Comparison of ENCODE assay signal across 9 mouse cellular contexts in genomic region chr6:125367758-125368371, GRCm38 (mm10). TPM values are rescaled to one million over a fixed set of nuclear protein-coding genes. Genes with fewer than 3 reads are reported as not detected.
DNase-seq lines count a peak whose midpoint lies in the region; ATAC-seq and TF ChIP-seq lines count a peak whose summit lies in the region.
"Had no signal": no experiment of that assay in that cellular context is flagged by ENCODE, and none has a peak within 500 bp of the region (broad histone marks: within the 10 kb centered on the region; RNA-seq: fewer than 3 reads in every experiment).

No protein-coding gene starts in this region.

- H3K27me3 ChIP-seq in lung, embryonic 14.5 days (ENCODE audit: insufficient read depth, low read length) = peaks cover 5% of the 10 kb centered on the region; the same call in 1 of the 2 replicates
- no peaks in the 10 kb centered on the region for H3K27me3 ChIP-seq in embryonic facial prominence, embryonic 15.5 days

- WGBS in lung, embryonic 14.5 days = 47% methylated on average over 4 of the region's 4 CpGs
- 37% methylated on average over 4 of the region's 4 CpGs for WGBS in lung, adult 2 months
- 38% methylated on average over 4 of the region's 4 CpGs for WGBS in embryonic facial prominence, embryonic 15.5 days

- H3K9me3 ChIP-seq in lung, embryonic 14.5 days (ENCODE audit: low read depth, low read length) = no peaks in the 10 kb centered on the region
- no peaks in the 10 kb centered on the region for H3K9me3 ChIP-seq in embryonic facial prominence, embryonic 15.5 days (replicated peaks)
- H3K9me3 ChIP-seq: hindbrain, embryonic 15.5 days had no signal

- no peak overlapping the region for H3K4me2 ChIP-seq in lung, embryonic 14.5 days
- H3K4me2 ChIP-seq in embryonic facial prominence, embryonic 15.5 days (replicated peaks) = no peak overlapping the region
- H3K4me2 ChIP-seq: hindbrain, embryonic 15.5 days had no signal

- peaks cover 2% of the 10 kb centered on the region; the same call in 1 of the 2 replicates for H3K36me3 ChIP-seq in lung, embryonic 14.5 days (ENCODE audit: insufficient read depth)
- H3K36me3 ChIP-seq in embryonic facial prominence, embryonic 15.5 days = 0 out of 2 replicates have a peak, but pooled peaks cover 1% of the 10 kb centered on the region
- H3K36me3 ChIP-seq: hindbrain, embryonic 15.5 days had no signal

- no peak for TF ChIP-seq POLR2A in lung, adult 2 months (IDR thresholded peaks at IDR 0.05; ENCODE audit: borderline replicate concordance, extremely low read depth, low read depth, low read length)

- peak; percentile 45 for ATAC-seq in lung, embryonic 14.5 days (ENCODE audit: insufficient read depth)
- no peak for ATAC-seq in embryonic facial prominence, embryonic 15.5 days (ENCODE audit: insufficient number of reproducible peaks, low FRiP score, low TSS enrichment, low read depth)

- H3K4me1 ChIP-seq in lung, embryonic 14.5 days (ENCODE audit: insufficient read depth) = 0 out of 2 replicates have a peak, but pooled peaks cover 3% of the 10 kb centered on the region
- no peaks in the 10 kb centered on the region for H3K4me1 ChIP-seq in lung, adult 2 months (ENCODE audit: control insufficient read depth, insufficient read depth, low read length)
- peaks cover 32% of the 10 kb centered on the region for H3K4me1 ChIP-seq in embryonic facial prominence, embryonic 15.5 days

- peak overlapping the region; percentile 19; the same call in 1 of the 2 replicates for H3K27ac ChIP-seq in lung, embryonic 14.5 days (ENCODE audit: low read depth)
- peak overlapping the region; percentile 78 for H3K27ac ChIP-seq in embryonic facial prominence, embryonic 15.5 days (replicated peaks)
- H3K27ac ChIP-seq: hindbrain, embryonic 15.5 days had no signal

- H3K9ac ChIP-seq in lung, embryonic 14.5 days = no peak overlapping the region
- no peak overlapping the region for H3K9ac ChIP-seq in embryonic facial prominence, embryonic 15.5 days
- H3K9ac ChIP-seq: hindbrain, embryonic 15.5 days had no signal

- H3K4me3 ChIP-seq in lung, embryonic 14.5 days (ENCODE audit: low read depth, low read length) = no peak overlapping the region
- no peak overlapping the region for H3K4me3 ChIP-seq in lung, adult 2 months (replicated peaks; ENCODE audit: extremely low read depth, low read depth, low read length)
- no peak overlapping the region for H3K4me3 ChIP-seq in embryonic facial prominence, embryonic 15.5 days (replicated peaks)
- H3K4me3 ChIP-seq: hindbrain, embryonic 15.5 days had no signal

- TF ChIP-seq CTCF in lung, embryonic 14.5 days (IDR thresholded peaks at IDR 0.05; ENCODE audit: low read depth) = no peak
- no peak for TF ChIP-seq CTCF in lung, adult 2 months (IDR thresholded peaks at IDR 0.05; ENCODE audit: insufficient read depth, low read length)

- DNase-seq in lung, embryonic 14.5 days = peak; percentile 67
- no peak for DNase-seq in lung, adult 2 months
- peak; percentile 47 for DNase-seq in lung, postnatal 10 days
- DNase-seq in thymus, postnatal 4 days = peak; percentile 56
- DNase-seq in layer of hippocampus, adult 18-20 months (ENCODE audit: low spot score in 2 of 2) = no peak
- no peak for DNase-seq in c-Kit-positive CD71-positive TER-119-positive erythroid progenitor cells, embryonic 14.5 days (ENCODE audit: low spot score)
- no peak for DNase-seq in frontal cortex, adult 2 months (ENCODE audit: extremely low spot score in 1 of 2, low spot score in 1 of 2)

RNA-seq across cellular contexts. Expression of gene Plekhg6, which starts 12.7 kb away (rescaled TPM):
- polyA plus RNA-seq in lung, embryonic 14.5 days (2014; fragmentation: Nextera tagmentation; extraction: Ambion mirVana) = 0.22 and 0.51 TPM in 2 replicates
- 1.3 and 2.6 TPM in 2 replicates for polyA plus RNA-seq in lung, adult 2 months (2012; rRNA removed)
- polyA plus RNA-seq in embryonic facial prominence, embryonic 15.5 days (2015; fragmentation: Nextera tagmentation; extraction: Ambion mirVana) = 3.5 and 3.8 TPM in 2 replicates
- under 1 TPM; 0.13 to 0.17 TPM for total RNA-seq in layer of hippocampus, adult 18-20 months (2021)
- polyA plus RNA-seq in frontal cortex, adult 2 months (2012; rRNA removed) = 0.04 and 0.13 TPM in 2 replicates

RNA-seq across cellular contexts. Expression of gene Tnfrsf1a, which starts 18.7 kb away (rescaled TPM):
- polyA plus RNA-seq in lung, embryonic 14.5 days (2014; fragmentation: Nextera tagmentation; extraction: Ambion mirVana) = 82.5 and 83.3 TPM in 2 replicates
- polyA plus RNA-seq in lung, adult 2 months (2012; rRNA removed) = 186 and 200 TPM in 2 replicates
- polyA plus RNA-seq in embryonic facial prominence, embryonic 15.5 days (2015; fragmentation: Nextera tagmentation; extraction: Ambion mirVana) = 88.7 and 93.3 TPM in 2 replicates
- total RNA-seq in layer of hippocampus, adult 18-20 months (2021) = 10 to 100 TPM; 11.7 to 11.8 TPM
- 16.4 and 18.7 TPM in 2 replicates for polyA plus RNA-seq in frontal cortex, adult 2 months (2012; rRNA removed)

RNA-seq across cellular contexts. Expression of gene Scnn1a, which starts 47.4 kb away (rescaled TPM):
- polyA plus RNA-seq in lung, embryonic 14.5 days (2014; fragmentation: Nextera tagmentation; extraction: Ambion mirVana) = 1.8 and 2.2 TPM in 2 replicates
- 245 and 249 TPM in 2 replicates for polyA plus RNA-seq in lung, adult 2 months (2012; rRNA removed)
- polyA plus RNA-seq in embryonic facial prominence, embryonic 15.5 days (2015; fragmentation: Nextera tagmentation; extraction: Ambion mirVana) = 7.2 and 8.8 TPM in 2 replicates
- 1 to 10 TPM; 3.6 to 6.6 TPM for total RNA-seq in layer of hippocampus, adult 18-20 months (2021)
- 1.6 and 1.7 TPM in 2 replicates for polyA plus RNA-seq in frontal cortex, adult 2 months (2012; rRNA removed)

RNA-seq across cellular contexts. Expression of gene Ltbr, which starts 54.2 kb away (rescaled TPM):
- 73.7 and 81.7 TPM in 2 replicates for polyA plus RNA-seq in lung, embryonic 14.5 days (2014; fragmentation: Nextera tagmentation; extraction: Ambion mirVana)
- 107 and 116 TPM in 2 replicates for polyA plus RNA-seq in lung, adult 2 months (2012; rRNA removed)
- polyA plus RNA-seq in embryonic facial prominence, embryonic 15.5 days (2015; fragmentation: Nextera tagmentation; extraction: Ambion mirVana) = 47.3 and 47.7 TPM in 2 replicates
- 1 to 10 TPM; 6.5 to 7.4 TPM for total RNA-seq in layer of hippocampus, adult 18-20 months (2021)
- polyA plus RNA-seq in frontal cortex, adult 2 months (2012; rRNA removed) = 13.2 and 14.2 TPM in 2 replicates

Comparison
In these comparisons a context has a peak if more than half of its experiments do, and no peak if none do; other contexts are left out.
1. DNase-seq: peak in lung, embryonic 14.5 days (single experiment), lung, postnatal 10 days (single experiment) and thymus, postnatal 4 days (single experiment); none in lung, adult 2 months (single experiment), layer of hippocampus, adult 18-20 months (0 of 2), c-Kit-positive CD71-positive TER-119-positive erythroid progenitor cells, embryonic 14.5 days (single experiment) and frontal cortex, adult 2 months (0 of 2).
2. RNA of gene Scnn1a, which starts 47.4 kb away (polyA plus RNA-seq): 245 to 249 TPM in lung, adult 2 months; 7.2 to 8.8 TPM in embryonic facial prominence, embryonic 15.5 days, 1.8 to 2.2 TPM in lung, embryonic 14.5 days and 1.6 to 1.7 TPM in frontal cortex, adult 2 months; every median in the first group is over 10 times any median in the second.